Mouse (Mus musculus): ENCODE results near the gene Ckmt2. TPM values are rescaled to one million over a fixed set of nuclear protein-coding genes. Genes with fewer than 3 reads are reported as not detected.

Gene Ckmt2
- total RNA-seq, 2 experiments from 2014 or later = 1,267 to 1,509 TPM

DNA sequence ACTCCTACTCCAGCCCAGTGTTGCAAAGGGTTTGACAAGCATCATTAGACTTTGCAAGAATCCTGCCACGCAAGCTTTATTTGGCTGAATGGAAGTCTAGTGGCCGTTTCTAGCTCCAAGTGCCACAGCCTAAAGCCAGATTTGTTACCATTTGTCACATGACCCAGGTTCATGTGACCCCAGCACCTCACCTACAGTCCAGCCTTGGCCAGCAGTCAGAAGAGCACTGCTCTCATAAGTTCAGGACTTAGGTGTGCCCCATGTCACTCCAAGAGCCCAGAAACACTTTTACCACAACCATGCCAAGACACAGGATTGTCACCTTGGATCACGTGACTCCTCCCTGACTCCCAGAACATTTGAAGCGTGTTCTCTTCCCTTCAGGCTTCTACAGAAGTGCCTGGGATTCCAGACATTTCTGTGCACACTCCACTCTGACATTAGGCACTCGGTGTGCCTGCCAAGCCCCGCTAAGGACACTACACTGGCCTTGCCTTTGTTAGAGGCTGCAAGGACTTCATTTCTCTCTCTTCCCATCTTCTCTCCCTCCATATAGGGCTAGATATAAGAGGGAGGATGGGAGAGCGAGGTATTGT, 2.9 kb downstream of the Ckmt2 start:
- peak; percentile 42 for DNase-seq (ENCODE audit: low spot score)

- no peak for DNase-seq (ENCODE audit: low spot score)
Observed at GRCm38 (mm10) chr13:91868577-91868976, 8.1 kb downstream of the Ckmt2 start.

DNA sequence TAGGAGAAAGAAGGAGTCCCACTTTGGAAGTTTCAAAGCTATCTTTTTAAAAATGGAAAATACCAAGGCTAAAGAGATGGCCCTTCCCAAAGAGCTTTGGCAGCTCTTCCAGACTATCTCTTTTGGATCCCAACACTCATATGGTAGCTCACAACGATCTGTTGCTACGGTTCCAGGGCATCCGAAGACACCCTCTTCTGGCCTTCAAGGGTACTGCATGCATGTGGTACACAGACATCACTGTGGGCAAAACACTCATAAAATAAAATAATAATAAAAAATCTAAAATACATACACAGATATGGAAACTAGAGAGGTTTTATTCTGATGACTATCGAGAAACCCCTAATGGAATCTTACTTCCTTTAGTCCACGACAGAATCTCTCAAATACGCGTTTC, 17.9 kb downstream of the Ckmt2 start:
- peak; percentile 34 for DNase-seq (ENCODE audit: low spot score)

DNA sequence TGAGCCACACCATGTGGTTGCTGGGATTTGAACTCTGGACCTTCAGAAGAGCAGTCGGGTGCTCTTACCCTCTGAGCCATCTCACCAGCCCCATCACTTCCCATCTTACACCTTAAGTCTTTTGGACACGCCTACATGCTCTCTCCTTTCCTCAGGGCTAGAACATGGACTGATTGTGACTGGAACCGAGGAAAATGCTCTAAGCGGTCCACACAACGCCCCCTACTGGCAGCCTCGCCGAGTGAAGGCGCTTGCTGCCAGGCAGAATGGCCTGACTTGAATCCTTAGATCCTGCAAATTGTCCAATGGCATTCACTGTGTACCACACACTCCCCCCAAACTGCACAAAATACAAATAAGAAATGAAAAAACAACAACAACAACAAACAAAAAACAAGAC, 19.3 kb downstream of the Ckmt2 start:
- no peak for DNase-seq (ENCODE audit: low spot score)

DNA sequence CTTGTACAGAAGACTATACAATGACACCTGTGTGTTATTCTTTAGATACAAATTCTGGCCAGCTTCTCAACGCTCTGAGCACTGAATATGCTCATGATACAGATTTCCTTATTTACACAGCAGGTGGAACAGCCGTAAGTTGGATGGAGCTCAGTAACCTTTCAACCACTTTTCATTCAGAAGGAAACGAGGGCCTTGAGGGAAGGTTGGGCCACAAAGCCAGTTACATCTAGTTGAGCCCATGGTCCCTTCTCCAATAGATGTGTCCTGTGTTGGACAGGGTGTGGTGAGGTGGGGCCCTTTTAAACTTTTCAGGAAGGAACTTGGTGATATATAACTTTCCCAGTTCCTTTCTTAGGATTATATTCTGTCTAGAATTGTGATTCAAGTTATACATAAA, 22.3 kb downstream of the Ckmt2 start:
- no peak for DNase-seq (ENCODE audit: low spot score)

GRCm38 (mm10) chr13:91827876-91828275, 48.8 kb downstream of the Ckmt2 start:
- DNase-seq (ENCODE audit: low spot score) = no peak

DNA sequence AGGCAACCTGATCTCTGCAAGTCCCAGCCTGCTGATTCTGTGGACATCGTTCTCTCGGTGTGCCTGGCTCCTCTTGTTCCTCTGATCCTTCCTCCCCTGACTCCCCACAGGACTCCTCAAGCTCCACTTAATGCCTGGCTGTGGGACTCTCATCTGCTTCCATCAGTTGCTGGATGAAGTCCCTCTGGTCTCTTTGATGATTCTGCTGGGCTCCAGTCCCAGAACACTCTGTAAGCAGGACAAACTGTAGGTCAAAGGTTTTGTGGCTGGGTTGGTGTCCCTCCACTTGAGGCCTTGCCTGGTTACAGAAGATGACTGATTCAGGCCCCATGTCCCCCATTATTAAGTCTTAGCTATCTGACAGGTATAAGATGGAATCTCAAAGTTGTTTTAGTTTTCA, 50.6 kb downstream of the Ckmt2 start:
- peak; percentile 69 for DNase-seq (ENCODE audit: low spot score)

DNA sequence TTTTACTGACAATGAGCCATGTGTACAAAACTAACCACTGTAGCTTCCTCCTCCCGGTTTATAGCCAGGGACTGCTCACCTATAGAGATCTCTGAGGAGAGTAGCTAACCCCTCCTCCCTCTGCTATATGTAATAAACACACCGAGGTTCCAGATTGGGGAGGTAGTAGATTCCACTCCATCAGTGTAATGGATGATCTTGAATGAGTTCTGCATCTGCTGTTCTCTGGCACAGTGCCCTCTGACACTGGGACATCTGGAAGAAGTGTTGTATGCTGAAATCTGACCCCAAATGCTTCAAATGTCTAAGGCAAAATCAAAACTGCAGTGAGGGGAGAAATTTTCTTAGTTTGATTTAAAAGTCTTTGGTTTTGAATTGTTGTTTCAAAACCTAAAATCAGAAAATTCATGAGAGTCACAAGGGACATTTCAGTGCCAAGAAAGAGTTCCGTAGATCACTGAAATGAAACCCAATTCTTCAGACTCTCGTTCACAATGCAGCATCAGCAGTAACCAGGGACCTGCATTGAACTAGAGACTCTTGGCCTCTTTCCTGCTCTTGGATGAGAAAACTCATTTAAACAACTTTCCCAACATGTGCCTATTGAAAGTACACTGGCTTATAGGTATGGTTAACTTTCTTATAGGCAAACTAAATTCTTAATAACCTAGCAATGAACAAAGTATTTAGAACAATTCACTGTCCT, 51.7 kb downstream of the Ckmt2 start:
- peak; percentile 75 for DNase-seq (ENCODE audit: low spot score)

GRCm38 (mm10) chr13:91823735-91824134, 53.0 kb downstream of the Ckmt2 start:
- DNase-seq (ENCODE audit: low spot score) = no peak

- no peak for DNase-seq (ENCODE audit: low spot score)
Observed at GRCm38 (mm10) chr13:91814670-91815069, 62.0 kb downstream of the Ckmt2 start.

- DNase-seq (ENCODE audit: low spot score) = no peak
Observed at GRCm38 (mm10) chr13:91809476-91809875, 67.2 kb downstream of the Ckmt2 start.

DNA sequence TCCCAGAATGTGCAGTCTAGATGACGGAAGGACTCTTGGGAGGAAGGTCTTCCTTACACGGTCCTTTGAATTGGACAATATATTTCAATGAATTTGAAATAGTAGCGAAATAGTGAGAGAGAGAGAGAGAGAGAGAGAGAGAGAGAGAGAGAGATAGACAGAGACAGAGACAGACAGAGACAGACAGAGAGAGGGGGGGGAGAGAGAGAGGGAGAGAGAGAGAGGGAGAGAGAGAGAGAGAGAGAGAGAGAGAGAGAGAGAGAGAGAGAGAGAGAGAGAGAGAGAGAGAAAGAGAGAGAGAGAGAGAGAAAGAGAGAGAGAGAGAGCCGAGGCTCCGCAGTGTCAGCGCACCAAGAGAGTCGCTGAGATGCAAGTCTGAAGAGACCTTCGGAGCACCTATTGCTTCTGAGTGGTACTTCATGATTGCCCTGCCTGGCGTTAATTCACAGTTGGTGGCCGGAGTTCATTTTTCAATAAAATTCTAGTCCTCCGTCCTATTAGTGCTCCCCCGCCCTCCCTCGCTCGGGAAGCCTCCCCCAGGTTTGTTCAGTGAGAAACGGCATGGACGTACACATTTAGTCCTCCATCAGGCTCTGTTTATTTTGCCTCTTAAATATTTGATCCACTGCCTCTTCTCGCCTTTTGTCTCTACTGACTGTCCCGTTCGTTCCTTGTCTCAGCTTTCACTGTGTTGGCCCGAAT, 68.7 kb downstream of the Ckmt2 start:
- no peak for DNase-seq (ENCODE audit: low spot score)

- peak; percentile 87 for DNase-seq (ENCODE audit: low spot score)
Observed at GRCm38 (mm10) chr13:91807155-91807839, 69.4 kb downstream of the Ckmt2 start, which contains the start of gene Zcchc9. Gene Zcchc9 (minus strand): TSS chr13:91807705.

Other genes with a start within 250 kb of the Ckmt2 start
- not detected for gene Acot12, start 135.4 kb downstream of the Ckmt2 start, total RNA-seq (2021)
- 10 to 100 TPM; 11.0 to 12.3 TPM for gene Zcchc9, start 69.2 kb downstream of the Ckmt2 start, total RNA-seq (2021)